Mouse (Mus musculus) frontal cortex, postnatal 36 days (tissue): ENCODE data around the gene Tbl1xr1.

Experiments used
- DNase-seq, 2 experiments: peaks; one replicate each; pipeline ENCODE4 v3.0.0; 2022; ENCODE audit warnings: low spot score in 2 of 2

The Tbl1xr1 gene

GRCm38 (mm10) chr3:22076561-22076935 lies at the start of gene Tbl1xr1:
Gene Tbl1xr1 (plus strand): TSS chr3:22076652.
- peak; percentile 91 to 92 for DNase-seq

DNA sequence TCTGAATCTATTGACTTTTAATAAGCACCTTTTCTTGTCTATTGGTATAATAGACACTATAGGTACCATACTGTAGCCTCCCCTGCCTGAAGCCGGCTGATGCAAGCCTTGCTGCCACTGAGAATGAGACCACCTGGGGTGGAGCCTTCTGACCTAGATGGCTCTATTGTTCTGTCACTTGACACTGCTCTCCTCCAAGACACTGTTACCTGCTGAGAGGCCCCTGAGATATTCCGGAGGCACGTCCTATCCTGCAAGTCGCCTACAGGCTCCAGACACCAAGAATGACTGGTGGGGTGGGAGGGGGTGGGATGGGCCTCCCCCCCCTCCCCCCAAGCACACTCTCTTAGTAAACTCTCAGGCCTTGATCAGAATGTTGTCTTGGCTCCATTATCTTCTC lies 38.4 kb upstream of the Tbl1xr1 start:
- DNase-seq, result no peak

GRCm38 (mm10) chr3:22039036-22039795 lies 37.2 kb upstream of the Tbl1xr1 start:
- DNase-seq, result no peak

GRCm38 (mm10) chr3:22040627-22041026 lies 35.8 kb upstream of the Tbl1xr1 start:
- DNase-seq, result no peak

DNA sequence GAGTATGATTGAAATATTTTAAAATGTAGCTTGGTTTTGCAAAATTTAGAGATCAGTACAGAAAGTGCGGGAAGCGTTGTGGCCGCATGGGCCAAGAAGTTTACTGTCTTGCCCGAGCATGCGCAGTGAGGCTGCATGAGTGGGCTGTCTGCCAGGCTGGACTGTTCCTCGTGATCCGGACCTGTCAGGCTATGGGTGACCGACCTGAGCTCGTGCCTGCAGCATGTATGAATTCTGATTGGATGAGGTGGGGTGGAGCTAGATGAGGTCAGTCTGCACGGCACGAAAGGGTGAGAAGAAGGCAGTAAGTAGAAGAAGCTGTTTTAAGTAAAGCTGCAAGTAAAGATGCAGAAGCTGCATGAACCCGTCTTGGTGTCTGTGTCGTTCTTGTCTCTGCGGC lies 29.2 kb upstream of the Tbl1xr1 start:
- DNase-seq, result no peak

DNA sequence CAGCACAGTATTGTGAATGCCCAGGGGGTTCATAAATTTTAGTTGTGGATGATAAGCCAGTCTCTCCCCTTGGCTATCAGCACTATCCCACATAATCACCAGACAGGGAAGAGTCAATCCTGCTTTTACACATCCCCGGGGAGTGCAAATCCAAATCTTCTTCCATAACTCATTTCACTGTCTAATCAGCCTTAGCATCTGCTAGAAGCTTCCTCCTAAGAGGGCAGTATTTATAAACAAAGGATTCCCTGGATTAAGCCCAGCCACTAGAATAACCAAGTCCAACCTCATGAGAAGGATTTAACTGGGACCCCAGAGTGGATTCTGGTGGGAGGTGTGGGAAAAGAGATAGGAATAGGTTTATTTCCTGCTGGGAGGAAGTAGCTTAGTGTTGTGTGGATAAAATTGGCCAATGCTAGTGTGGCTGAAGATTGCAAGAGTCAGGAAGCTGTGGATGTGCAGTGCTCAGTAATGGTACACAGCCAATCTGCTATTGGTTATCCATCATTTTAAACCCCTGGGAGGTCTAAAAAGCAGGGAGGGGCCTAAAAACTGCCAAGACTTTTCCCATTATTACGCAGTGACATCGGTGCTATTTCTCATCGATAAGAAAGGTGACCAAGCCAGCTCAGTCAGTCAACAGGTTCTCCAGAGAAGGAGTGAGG lies 19.7 kb upstream of the Tbl1xr1 start:
- no peak for DNase-seq

- DNase-seq, result no peak
These were observed 18.1 kb upstream of the Tbl1xr1 start for GRCm38 (mm10) chr3:22058206-22058804.

DNA sequence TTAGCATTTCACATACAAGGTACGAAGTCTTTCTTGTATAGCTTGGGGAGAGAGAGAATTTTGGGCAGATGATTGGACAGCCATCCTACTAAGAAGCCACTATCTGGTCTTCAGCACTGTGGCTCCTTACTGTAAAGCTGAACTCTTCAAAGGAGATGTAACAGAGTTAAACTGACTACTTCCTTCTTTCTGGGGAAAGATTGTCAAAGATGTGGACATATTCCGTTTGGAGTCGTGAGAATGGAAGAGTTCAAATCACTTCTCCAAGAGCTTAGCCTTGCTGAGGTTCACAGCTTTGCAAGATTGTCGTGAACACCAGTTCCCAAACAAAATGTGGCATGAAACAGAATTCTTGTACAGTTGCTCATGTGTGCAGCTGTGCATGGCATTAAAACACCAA lies 15.3 kb upstream of the Tbl1xr1 start:
- DNase-seq, result no peak

DNA sequence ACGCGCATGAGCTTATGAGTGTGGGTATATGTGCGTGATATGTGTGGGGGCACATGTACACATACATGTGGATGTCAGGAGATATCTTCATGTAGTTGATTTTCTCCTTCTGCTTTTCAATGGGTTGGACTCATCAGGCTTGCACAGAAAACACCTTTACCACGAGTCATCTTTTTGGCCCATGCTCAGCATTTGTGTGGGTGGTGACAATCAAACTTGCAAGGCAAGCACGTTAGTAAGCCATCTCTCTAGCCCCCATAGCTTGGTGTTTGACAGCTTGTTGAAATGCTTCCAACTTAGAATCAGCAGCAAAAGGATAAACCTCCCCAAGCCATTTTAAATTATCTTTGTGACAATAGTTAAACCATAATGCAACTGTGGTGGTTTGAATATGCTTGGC lies 7.8 kb upstream of the Tbl1xr1 start:
- DNase-seq, result no peak

DNA sequence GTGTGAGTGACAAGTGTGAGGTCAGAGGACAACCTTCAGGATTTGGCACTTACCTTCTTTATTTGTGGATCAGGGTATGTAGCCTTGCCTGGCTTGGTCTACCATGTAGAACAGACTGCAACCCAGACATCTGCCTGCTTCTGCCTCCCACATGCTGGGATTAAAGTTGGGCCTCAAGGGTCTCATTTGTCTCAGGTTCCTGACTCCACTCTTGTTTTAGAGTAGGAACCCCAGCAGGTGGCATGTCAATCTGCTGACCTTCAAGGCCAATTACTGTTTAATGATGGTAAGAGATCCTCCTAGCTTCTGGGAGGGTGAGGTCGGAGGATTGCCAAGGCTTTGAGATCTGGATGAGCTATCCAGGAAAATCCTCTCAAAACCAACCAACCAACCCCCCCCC lies 2.5 kb upstream of the Tbl1xr1 start:
- DNase-seq, result no peak

GRCm38 (mm10) chr3:22074591-22075294 lies 1.7 kb upstream of the Tbl1xr1 start:
- no peak for DNase-seq

GRCm38 (mm10) chr3:22075517-22075886 lies 950 bp upstream of the Tbl1xr1 start:
- DNase-seq, result peak; percentile 59 to 65

DNA sequence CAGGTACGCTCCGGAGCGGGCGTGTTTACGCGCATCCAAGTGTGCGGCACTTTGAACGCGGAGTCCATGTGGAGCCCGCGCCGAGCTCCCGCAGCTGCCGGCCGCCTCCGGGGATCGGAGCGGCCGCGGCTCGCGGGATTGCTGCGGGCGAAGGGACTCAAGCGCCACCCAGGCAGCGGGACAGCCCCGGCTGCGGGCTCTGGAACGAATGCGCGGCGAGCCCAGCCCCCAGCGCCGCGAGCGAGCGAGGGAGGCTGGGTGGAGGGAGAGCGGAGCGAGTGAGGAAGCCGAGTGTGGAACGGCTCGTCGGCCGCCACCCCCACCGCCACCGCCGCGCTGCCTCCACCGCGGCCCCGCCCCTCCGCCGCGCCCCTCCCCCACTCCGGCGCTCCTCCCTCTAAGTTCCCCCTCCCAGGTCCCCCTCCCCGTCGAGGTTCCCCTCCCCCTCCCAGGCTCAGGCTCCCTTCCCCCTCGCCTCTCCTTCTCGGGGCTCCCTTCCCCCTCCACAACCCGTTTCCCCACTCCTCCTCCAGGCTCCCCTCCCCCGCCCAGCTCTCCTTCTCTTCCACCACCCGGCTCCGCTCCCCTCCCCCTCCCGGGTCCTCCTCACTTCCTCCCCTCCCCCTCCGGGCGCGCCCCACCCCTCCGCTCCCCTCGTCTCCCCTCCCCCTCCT lies 428 bp upstream of the Tbl1xr1 start:
- peak; percentile 78 to 81 for DNase-seq

- DNase-seq, result peak in 1 of 2 experiments; percentile 41
These were observed 644 bp downstream of the Tbl1xr1 start for GRCm38 (mm10) chr3:22076936-22077656.

DNA sequence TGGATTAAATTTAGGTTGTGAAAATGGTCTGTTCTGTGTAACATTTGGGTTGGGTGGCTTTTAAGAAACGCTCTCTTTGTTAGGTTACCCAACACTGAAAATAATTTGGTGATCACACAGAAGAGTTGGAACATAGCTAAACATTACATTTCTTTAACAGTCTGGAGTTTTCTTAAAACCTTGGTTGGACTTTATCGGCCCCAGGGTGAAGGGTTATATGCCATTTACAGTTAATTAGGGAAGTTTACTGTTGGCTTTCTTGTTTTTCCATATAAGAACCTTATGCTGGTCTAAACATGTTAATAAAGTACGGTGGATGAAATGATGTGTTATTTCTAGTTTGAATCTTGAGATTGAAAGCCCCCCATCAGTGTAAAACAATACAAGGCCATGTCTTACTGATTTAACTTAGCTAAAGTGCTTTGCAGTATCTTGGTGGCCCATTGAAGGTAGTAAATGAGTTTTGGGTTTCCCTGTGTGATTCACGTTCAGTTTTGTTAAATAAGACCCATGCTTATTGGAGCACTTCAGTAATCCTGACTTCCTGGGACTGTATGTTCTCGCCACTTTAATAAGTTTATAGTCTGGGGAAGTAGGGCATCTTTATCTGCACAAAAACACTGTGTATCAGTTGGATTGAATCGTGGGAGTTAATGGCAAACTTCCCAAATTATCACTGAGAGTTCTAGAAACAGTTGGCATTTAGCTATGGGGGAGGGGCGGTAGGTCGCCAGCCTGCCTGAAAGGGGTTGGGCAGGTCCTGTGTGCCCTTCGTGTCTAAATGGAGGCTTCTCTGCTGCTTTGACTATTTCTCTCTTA lies 1.4 kb downstream of the Tbl1xr1 start:
- DNase-seq, result peak in 1 of 2 experiments; percentile 25

DNA sequence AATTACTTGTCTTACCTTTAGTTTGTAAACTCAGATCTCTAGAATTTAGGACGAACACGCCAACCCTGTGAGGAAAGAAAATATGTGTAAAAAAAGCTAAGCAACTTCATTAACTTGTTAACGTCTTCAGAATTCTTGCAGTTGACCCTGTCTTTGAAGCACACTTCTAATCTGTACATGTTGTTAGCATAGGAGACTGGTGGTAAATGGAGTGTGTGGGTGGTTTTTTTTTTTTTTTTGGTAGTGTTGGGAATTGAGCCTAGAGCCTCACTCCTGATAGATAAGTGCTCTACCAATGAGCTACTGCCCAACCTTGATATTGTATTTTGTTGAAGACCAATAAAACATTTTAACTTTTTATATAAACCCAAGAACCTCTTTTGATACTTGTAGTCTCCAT lies 2.1 kb downstream of the Tbl1xr1 start:
- DNase-seq, result no peak

- DNase-seq, result no peak
These were observed 5.4 kb downstream of the Tbl1xr1 start for GRCm38 (mm10) chr3:22081869-22082268.

DNA sequence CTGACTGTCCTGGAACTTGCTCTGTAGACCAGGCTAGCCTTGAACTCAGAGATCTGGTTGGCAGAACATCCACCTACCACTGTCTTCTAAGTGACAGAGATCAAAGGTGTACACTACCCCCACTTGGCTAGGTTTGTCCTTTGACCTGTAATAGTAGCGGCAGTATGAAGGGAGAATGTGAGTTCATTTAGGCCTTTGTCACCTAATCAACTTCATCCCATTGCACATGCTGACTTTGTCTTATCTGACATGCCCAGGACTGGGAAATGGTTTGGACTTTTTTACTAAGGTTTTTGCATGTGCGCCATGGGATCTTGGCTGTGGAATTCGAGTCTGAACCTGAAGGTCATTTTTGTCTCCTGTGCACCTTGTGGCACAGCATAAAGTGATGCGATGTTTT lies 6.4 kb downstream of the Tbl1xr1 start:
- no peak for DNase-seq

- no peak for DNase-seq
These were observed 8.0 kb downstream of the Tbl1xr1 start for GRCm38 (mm10) chr3:22084222-22084996.

DNA sequence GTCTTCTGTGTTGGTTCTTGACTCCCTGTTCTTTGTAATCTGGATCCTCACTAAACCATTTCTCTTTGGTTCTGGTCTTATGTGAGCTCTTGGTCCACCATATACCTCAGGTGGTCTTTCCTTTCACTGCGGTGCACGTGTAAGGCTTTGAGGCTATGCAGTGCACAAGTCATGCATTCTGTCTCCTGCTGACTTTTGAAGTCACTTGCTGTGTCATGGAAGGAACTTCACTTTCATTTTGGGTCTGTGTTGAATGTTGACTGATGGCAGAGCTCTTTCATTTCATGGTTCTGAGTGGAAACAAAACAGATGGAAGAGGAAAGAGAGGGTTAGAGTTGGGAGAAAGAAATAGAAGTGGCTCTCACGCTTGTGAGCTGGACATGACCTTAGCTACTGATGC lies 13.4 kb downstream of the Tbl1xr1 start:
- no peak for DNase-seq
